Mouse (Mus musculus) stomach, postnatal 0 days (tissue): ENCODE results near the gene Rpap2.

Experiments
- CTCF ChIP-seq: IDR thresholded peaks from 2 replicates; pipeline ENCODE4 v1.5.1; 2016; ENCODE audit warnings: antibody characterized with exemption, low read depth, mild to moderate bottlenecking, moderate library complexity
- EP300 ChIP-seq: optimal IDR thresholded peaks from 2 replicates; pipeline ENCODE3; 2016; ENCODE audit warnings: antibody characterized with exemption

DNA sequence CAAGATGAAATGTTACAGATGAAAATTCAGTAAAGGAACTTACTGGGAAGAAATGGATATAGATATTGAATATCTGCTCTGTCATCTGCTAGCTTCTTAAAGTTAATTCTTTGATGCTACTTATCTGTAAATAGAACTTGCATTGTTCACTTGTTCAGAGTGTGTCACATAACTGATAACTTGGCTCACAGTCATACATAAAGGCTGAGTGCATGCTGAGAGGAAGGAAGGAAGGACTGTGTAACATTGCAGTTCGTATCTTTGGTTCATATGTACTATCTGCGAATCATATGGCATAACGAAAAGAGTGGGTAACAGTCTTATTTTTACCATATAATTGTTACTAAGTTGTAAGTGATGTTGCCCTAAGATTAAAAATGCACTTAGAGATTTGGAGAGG lies 24.2 kb downstream of the Rpap2 start:
- TF ChIP-seq CTCF (no peak), EP300 (no peak)
